Mouse (Mus musculus): ENCODE measurements around the gene Plcg1. TPM values are rescaled to one million over a fixed set of nuclear protein-coding genes. Genes with fewer than 3 reads are reported as not detected.
A peak's percentile ranks its signal among the peaks of the same experiment; 100 is the strongest.

Plcg1 gene
- total RNA-seq, 2 experiments from 2014 or later = 109 to 113 TPM

- no peak for DNase-seq (ENCODE audit: low spot score in 2 of 2)
These were observed 3.2 kb downstream of the Plcg1 start for GRCm38 (mm10) chr2:160734331-160734730.

- no peak for DNase-seq (ENCODE audit: low spot score in 2 of 2)
These were observed 4.7 kb downstream of the Plcg1 start for GRCm38 (mm10) chr2:160735706-160736310.

GRCm38 (mm10) chr2:160736466-160736865 is 5.4 kb downstream of the Plcg1 start:
- DNase-seq (ENCODE audit: low spot score in 2 of 2) = no peak

- no peak for DNase-seq (ENCODE audit: low spot score in 2 of 2)
These were observed 7.3 kb downstream of the Plcg1 start for GRCm38 (mm10) chr2:160738354-160738753.

GRCm38 (mm10) chr2:160739647-160740356 is 8.7 kb downstream of the Plcg1 start:
- DNase-seq (ENCODE audit: low spot score in 2 of 2) = no peak

GRCm38 (mm10) chr2:160740521-160741156 is 9.5 kb downstream of the Plcg1 start:
- DNase-seq (ENCODE audit: low spot score in 2 of 2) = no peak

GRCm38 (mm10) chr2:160741580-160741979 is 10.5 kb downstream of the Plcg1 start:
- DNase-seq (ENCODE audit: low spot score in 2 of 2) = no peak

GRCm38 (mm10) chr2:160742161-160742609 is 11.1 kb downstream of the Plcg1 start:
- DNase-seq (ENCODE audit: low spot score in 2 of 2) = no peak

GRCm38 (mm10) chr2:160744040-160744822 is 13.1 kb downstream of the Plcg1 start:
- DNase-seq (ENCODE audit: low spot score in 2 of 2) = peak; percentile 55 to 61

- no peak for DNase-seq (ENCODE audit: low spot score in 2 of 2)
These were observed 13.7 kb downstream of the Plcg1 start for GRCm38 (mm10) chr2:160744823-160745210.

GRCm38 (mm10) chr2:160745497-160745896 is 14.4 kb downstream of the Plcg1 start:
- no peak for DNase-seq (ENCODE audit: low spot score in 2 of 2)

GRCm38 (mm10) chr2:160746637-160747036 is 15.5 kb downstream of the Plcg1 start:
- DNase-seq (ENCODE audit: low spot score in 2 of 2) = no peak

- DNase-seq (ENCODE audit: low spot score in 2 of 2) = no peak
These were observed 16.0 kb downstream of the Plcg1 start for GRCm38 (mm10) chr2:160747075-160747474.

- DNase-seq (ENCODE audit: low spot score in 2 of 2) = no peak
These were observed 25.6 kb downstream of the Plcg1 start for GRCm38 (mm10) chr2:160756583-160757203.

GRCm38 (mm10) chr2:160760433-160761184 is 29.5 kb downstream of the Plcg1 start:
- peak; percentile 57 to 71 for DNase-seq (ENCODE audit: low spot score in 2 of 2)

GRCm38 (mm10) chr2:160763816-160764215 is 32.7 kb downstream of the Plcg1 start:
- DNase-seq (ENCODE audit: low spot score in 2 of 2) = no peak

- no peak for DNase-seq (ENCODE audit: low spot score in 2 of 2)
These were observed 33.3 kb downstream of the Plcg1 start for GRCm38 (mm10) chr2:160764386-160764785.

- no peak for DNase-seq (ENCODE audit: low spot score in 2 of 2)
These were observed 34.0 kb downstream of the Plcg1 start for GRCm38 (mm10) chr2:160765096-160765495.

GRCm38 (mm10) chr2:160766371-160766771 is 35.3 kb downstream of the Plcg1 start:
- no peak for DNase-seq (ENCODE audit: low spot score in 2 of 2)

- DNase-seq (ENCODE audit: low spot score in 2 of 2) = no peak
These were observed 36.1 kb downstream of the Plcg1 start for GRCm38 (mm10) chr2:160767201-160767600.
